Mouse (Mus musculus) heart, postnatal 4 days (tissue): ENCODE measurements around the gene Riok1. TPM values are rescaled to one million over a fixed set of nuclear protein-coding genes. Genes with fewer than 3 reads are reported as not detected.

Experiments
- DNase-seq: peaks from one replicate; pipeline ENCODE4 v3.0.0; 2021
- microRNA-seq, 2 experiments: library from miRNA; unstranded; fragments of <30 nt; microRNA quantifications; one replicate each; pipeline ENCODE4 v1.2.0; 2021 to 2022
- total RNA-seq, 2 experiments: library from RNA; stranded (reverse); gene quantifications; 2 replicates each; pipeline ENCODE4 v1.2.3; 2021

The Riok1 gene
- total RNA-seq, 2 experiments from 2014 or later, result 20.7 to 20.8 TPM

DNA sequence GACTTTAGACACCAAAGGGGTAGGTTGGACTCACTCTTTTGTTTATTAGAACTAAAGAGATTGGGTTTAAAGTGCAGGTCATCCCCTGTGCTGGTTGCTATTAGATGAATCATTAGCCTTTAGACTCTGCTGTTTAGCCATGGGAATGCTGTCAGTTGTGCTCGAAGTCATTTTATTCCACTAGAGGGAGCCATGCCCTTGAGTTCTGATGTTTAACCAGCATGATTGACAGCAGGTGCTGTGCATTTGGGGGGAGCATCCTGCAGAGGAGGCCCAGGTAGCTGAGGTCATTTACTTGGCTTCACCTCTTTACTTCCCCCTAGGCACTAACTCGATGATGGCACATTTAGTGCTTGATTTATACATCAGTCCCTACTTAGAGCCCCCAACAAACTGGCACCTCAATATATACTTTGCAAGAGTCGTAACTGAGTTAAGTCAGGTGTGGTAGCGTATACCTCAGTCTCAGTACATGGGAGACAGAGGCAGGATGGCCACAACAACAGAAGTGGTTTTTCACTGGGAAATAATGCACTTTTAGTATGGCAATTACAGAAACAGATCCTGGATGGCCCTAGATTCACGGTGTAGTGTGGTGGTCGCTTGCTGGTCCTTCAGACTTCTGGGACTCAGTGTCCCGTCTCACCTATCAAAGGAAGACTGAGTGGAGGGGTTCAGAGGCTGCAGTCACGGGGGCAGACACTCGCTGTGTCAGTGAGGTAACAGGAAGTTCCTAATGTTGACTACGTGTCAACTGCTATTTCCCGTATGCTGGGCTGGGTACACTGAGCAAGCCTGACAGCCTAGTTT, 28.3 kb downstream of the Riok1 start:
- DNase-seq, result peak; percentile 61

DNA sequence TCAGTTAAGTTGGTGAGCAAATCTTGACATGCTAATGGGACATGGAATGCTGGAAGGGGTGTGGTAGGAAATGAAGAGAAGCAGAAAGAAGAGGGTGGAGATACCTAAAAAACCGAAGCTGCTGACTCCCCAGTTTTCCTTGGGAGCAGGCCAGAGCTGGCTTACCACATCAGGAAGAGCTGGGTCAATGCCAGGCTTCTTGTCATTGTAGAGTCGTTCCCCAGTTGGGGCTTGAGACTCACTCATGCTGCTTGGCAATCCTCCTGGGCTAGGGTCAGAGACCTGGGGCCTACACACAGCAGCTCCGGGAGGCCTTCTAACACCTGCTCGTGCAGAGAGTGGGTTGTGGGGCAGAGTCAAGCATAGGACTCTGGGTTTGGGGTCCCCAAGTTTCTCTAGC, 34.1 kb downstream of the Riok1 start:
- DNase-seq, result peak; percentile 69

DNA sequence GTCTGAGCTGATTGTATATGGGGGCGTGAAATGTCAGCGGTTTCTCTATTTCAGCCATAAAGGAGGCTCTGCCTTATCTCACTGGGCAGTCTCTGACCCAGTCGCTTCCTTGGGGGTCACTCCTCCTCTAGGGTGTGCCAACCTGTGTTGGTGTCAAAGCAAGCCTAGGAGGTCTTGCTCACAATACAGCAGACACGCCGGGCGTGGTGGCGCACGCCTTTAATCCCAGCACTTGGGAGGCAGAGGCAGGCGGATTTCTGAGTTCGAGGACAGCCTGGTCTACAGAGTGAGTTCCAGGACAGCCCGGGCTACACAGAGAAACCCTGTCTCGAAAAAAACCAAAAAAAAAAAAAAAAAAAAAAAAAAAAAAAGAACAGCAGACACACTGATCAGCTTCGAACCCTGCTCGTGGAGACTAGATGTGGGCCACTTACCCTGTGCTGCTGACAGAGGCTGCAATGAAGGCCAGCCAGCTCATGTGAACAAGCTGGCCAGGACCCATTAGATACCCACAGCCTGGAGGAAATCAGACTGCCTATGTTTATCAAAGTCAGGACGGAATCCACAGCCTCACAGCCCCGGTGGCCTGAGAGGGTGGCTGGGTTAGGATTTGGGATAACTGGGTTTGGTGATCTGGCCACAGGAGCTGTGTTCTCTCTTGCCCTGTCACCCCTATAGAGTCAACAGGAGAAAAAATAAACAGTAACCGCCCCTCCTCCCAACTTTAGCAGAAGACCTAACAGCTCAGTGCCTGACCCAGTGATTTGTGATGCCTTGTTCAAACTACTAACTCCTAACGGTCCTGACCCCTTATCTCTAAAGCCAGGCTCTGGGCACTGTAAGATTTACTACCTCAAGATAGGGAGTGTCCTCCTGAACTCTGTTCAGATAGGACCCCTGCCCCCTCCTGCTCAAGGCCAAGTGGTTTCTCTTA, 36.8 kb downstream of the Riok1 start:
- peak; percentile 20 for DNase-seq

DNA sequence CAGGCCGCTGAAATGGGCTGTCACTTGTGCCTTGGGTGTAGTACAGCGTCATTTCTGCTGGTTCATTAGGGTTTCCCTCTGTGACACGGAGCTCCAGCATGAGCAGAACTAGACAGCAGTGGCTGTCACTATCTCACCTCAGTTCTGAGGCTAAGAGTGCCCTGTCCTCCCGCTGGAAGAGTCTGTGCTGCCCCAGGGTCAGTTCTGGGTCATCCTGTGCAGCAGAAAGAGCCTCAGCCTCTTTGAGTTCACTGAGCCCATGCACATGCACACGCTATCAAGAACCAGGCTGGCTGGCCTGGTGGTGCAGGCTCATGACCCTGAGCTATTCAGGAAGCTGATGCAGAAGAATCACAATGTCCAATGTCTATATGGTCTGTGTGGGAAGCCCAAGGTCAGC, 37.6 kb downstream of the Riok1 start:
- DNase-seq, result no peak

- DNase-seq, result no peak
Observed at GRCm38 (mm10) chr13:38077113-38077512, 40.3 kb downstream of the Riok1 start.

- DNase-seq, result no peak
Observed at GRCm38 (mm10) chr13:38078836-38079235, 42.0 kb downstream of the Riok1 start.

- no peak for DNase-seq
Observed at GRCm38 (mm10) chr13:38079366-38079765, 42.6 kb downstream of the Riok1 start.

DNA sequence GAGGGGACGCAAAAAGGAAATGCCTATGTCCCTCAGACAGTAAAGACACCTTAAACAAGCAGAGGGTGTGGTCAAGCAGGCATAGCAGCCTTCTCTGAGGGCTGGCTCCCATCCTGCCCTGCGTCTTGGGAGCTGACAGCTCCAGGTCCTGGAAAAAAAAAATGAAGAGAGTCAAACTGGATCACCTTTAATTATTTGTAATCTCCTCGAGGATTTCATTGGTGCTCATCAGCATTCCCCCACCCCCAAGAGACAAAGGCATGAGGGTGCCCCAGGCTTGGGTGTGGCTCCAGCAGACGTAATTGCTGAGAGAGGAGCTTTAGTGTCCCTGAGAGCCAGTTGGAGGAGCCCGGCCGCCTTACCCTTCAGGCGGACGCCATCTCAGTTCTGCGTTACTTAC, 43.2 kb downstream of the Riok1 start:
- no peak for DNase-seq

GRCm38 (mm10) chr13:38080725-38081124, 43.9 kb downstream of the Riok1 start:
- no peak for DNase-seq

GRCm38 (mm10) chr13:38081161-38081560, 44.4 kb downstream of the Riok1 start:
- DNase-seq, result no peak

DNA sequence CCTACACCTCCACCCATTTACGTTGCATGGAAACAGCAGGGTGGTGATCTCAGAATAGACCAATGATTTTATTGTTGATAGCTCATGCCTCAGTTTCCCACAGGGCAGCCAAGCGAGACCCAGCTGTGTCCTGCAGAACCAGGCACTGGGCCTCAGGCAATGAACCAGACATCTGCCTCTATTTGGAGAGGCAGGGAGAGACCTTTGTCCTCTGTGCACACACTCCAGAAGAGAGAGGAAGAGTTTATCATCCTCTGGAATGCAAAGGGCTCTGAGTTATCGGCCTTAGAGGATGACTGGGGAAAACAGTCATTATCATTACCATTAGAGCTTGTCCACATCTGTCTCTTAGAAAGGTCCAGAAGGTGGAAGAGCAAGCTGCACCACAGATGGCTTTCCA, 49.9 kb downstream of the Riok1 start:
- DNase-seq, result no peak

DNA sequence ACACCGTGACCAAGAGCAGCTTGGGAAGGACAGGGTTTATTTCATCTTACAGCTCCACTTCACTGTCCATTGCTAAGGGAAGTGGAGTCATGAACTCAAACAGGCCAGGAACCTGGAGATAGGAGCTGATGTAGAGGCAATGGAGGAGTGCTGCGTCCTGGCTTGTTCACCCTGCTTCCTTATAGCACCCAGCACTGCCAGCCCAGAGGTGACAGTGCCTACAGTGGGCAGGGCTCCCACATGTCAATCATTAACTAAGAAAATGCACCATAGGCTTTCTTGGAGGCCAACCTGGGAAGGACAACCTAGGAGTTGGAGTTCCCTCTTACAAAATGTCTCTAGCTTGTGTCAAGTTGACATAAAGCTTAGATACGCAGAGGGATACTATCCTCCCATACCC, 51.2 kb downstream of the Riok1 start:
- DNase-seq, result no peak

DNA sequence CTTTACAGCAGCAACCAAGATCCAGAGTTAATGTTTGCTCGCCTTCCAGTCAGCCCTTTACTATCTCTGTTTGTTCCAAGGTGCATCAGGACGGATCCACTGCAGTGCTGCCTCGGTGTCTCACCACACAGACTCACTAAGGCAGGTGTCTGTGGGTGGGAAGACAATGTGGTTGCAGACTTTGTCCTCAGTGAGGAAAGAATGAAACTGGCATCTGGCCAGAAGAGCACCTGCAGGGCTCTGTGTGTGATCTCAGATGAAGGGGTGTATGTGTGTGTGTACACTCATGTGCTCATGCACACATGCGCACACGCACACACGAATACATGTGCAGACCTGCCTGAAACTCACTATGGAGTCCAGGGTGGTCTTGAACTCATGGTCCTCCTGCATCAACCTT, 52.7 kb downstream of the Riok1 start:
- DNase-seq, result no peak

DNA sequence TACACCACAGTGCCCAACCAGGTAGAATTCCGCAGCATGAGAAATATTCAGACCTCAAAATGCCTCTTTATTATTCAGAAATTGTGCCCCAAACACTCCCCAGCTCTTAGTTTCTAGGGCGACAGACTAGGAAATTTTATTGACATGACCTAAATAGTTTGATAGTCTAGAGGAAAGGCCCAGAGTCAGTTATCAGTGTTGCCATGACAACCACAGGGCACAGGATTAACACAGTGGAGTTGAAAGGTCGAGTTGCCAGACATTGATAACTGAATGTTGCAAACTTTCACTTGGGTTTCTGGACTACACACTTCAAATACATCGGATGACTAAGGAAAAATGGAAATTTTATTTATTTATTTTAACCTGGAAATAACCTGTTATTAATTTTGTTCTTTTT, 53.1 kb downstream of the Riok1 start:
- DNase-seq, result no peak

GRCm38 (mm10) chr13:38096207-38096606, 59.4 kb downstream of the Riok1 start:
- DNase-seq, result no peak

- DNase-seq, result no peak
Observed at GRCm38 (mm10) chr13:38103406-38103805, 66.6 kb downstream of the Riok1 start.

DNA sequence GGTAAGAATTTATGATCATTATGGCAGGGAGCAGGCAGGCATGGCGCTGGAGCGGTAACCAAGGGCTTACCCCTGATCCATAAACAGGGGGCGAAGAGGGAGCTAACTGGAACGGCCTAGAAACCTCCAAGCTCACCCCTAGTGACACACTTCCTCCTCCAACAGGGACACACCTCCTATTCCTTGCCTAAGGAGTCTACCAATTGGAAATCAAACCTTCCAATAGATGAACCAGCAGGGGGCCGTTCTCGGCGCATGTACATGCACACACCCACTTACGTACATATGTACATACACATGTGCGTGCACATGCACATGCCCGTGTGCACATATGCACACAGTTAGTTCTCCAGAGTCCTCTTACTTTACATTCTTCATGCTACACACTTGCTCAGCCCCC, 67.7 kb downstream of the Riok1 start:
- DNase-seq, result no peak

DNA sequence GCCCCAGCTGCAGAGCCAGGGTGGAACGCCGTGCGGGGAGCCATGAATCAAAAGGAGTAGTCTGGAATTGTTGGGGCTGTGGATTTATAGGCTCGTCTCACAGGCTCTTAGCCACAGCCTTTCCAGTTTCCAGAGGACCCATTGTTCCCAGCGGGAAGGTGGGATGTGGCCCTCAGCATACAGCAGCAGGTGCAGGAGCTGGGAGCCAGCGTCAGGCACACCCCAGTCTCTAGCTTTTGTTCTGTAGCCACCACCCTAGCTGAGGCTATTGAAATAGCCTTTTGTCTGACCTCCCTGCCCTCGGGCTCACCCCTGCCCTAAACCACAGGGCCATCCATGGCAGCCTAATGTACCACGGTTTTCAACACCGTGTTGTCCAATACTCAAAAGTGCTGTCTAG, 72.3 kb downstream of the Riok1 start:
- DNase-seq, result no peak

Small RNAs within 50 kb of the gene (microRNA-seq; reads per million reads assigned to microRNA genes)
- 0 reads per million in 2 experiments for gene Gm27387

Other genes starting within 250 kb of the Riok1 start
- gene Ssr1, start 42.8 kb upstream of the Riok1 start, total RNA-seq, result 10 to 100 TPM; 93.1 to 98.7 TPM
- gene Cage1, start 74 bp downstream of the Riok1 start, total RNA-seq, result 1 to 10 TPM; 1.9 to 2.2 TPM
- 100 to 1,000 TPM; 361 to 388 TPM for gene Dsp, start 114.3 kb downstream of the Riok1 start, total RNA-seq
- gene Snrnp48, start 167.9 kb downstream of the Riok1 start, total RNA-seq, result 10 to 100 TPM; 12.5 to 14.1 TPM